Mouse (Mus musculus) lung, adult 18-20 months (tissue): ENCODE measurements around the gene Prl8a8.

ENCODE experiments used
- DNase-seq, 2 experiments: peaks; one replicate each; pipeline ENCODE4 v3.0.0; 2022; ENCODE audit warnings: mixed read lengths in 2 of 2

Prl8a8 gene

DNA sequence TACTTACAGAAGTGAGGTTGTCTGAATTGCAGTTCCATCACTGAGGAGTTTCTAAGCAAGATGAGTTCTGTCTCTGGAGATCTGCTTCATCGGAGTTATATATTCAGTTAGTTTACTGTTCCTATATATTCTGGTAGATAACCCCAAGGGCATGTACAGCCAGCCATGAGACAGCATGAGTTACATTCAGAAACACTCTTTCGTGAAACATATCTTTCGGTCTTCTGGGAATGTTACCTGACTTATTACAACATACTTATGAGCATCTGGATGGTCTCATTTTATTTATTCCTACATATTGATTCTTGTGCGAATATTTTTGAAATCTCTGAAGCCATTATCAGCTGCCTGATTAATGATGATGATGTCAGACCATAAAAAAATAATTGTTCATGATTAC is at the start of gene Prl8a8:
Gene Prl8a8 (minus strand): TSS at position 101 of the 400 bp plus-strand sequence.
- DNase-seq, result no peak

- DNase-seq, result no peak
These were observed 40.3 kb upstream of the Prl8a8 start for GRCm38 (mm10) chr13:27553336-27553735.

DNA sequence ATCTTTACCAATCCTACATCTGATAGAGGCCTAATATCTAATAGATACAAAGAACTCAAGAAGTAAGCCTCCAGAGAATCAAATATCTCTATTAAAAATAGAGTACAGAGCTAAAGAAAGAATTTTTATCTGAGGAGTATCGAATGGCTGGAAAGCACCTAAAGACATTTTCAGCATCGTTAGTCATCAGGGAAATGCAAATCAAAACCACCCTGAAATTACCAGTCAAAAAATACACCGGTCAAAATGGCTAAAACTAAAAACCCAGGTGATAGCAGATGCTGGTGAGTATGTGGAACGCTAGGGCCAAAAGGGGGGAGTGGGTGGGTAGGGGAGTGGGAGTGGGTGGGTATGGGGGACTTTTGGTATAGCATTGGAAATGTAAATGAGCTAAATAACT is 10.1 kb upstream of the Prl8a8 start:
- no peak for DNase-seq

- no peak for DNase-seq
These were observed 5.4 kb downstream of the Prl8a8 start for GRCm38 (mm10) chr13:27507645-27508044.
